Mouse (Mus musculus) CH12.LX (cell line): ENCODE data around the gene Ppy.

Experiments used
- CTCF ChIP-seq, 2 experiments: IDR thresholded peaks in 1 of 2; conservative IDR thresholded peaks in 1 of 2; 2 replicates each; pipeline ENCODE4 v1.5.1; 2011 to 2012; ENCODE audit warnings: low read depth in 2 of 2, low read length in 2 of 2, improper control_type of control experiment in 1 of 2, inconsistent platforms in 1 of 2, mild to moderate bottlenecking in 1 of 2, moderate library complexity in 1 of 2
- EP300 ChIP-seq: IDR thresholded peaks from 2 replicates; pipeline ENCODE4 v1.6.1; 2011; ENCODE audit warnings: low read length, improper control_type of control experiment
- MEF2A ChIP-seq: IDR thresholded peaks from 2 replicates; pipeline ENCODE4 v1.6.1; 2014; ENCODE audit warnings: low read depth, mild to moderate bottlenecking, inconsistent platforms, low read length, improper control_type of control experiment, borderline replicate concordance
- POLR2A ChIP-seq: IDR thresholded peaks from 2 replicates; pipeline ENCODE4 v1.6.1; 2011; ENCODE audit warnings: low read depth, mild to moderate bottlenecking, improper control_type of control experiment, low read length
- TBP ChIP-seq: conservative IDR thresholded peaks from 2 replicates; pipeline ENCODE4 v1.6.1; 2011; ENCODE audit warnings: low read depth, low read length, improper control_type of control experiment
- TCF12 ChIP-seq: IDR thresholded peaks from 2 replicates; pipeline ENCODE4 v1.6.1; 2014; ENCODE audit warnings: low read depth, mild to moderate bottlenecking, inconsistent platforms, low read length, improper control_type of control experiment
- USF1 ChIP-seq: IDR thresholded peaks from 2 replicates; pipeline ENCODE4 v1.6.1; 2014; ENCODE audit warnings: low read depth, mild to moderate bottlenecking, inconsistent platforms, low read length, improper control_type of control experiment
- USF2 ChIP-seq: conservative IDR thresholded peaks from 2 replicates; pipeline ENCODE4 v1.6.1; 2011; ENCODE audit warnings: low read depth, low read length, improper control_type of control experiment
- ZMIZ1 ChIP-seq: IDR thresholded peaks from 2 replicates; pipeline ENCODE4 v1.6.1; 2012; ENCODE audit warnings: low read depth, mild to moderate bottlenecking, inconsistent platforms, low read length, improper control_type of control experiment

DNA sequence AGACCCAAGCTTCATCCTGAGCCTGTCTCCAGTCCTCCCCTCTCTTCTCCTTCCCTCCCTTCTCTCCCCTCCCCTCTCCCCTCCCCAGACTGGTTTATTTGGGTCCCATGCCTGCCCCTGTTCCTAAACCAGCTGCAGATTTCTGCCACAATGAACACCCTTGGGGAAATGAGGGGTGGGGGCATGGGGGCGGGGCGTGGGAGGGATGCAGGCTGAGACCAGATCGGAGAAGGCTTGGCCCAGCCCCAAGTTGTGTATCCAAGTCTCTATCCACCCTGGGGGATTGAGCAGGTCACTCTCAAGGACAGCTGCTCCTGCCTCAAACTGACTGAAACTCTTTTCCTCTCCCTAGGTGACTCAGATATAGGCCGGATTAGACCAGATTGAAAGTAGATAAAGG, 33.4 kb upstream of the Ppy start:
- TF ChIP-seq POLR2A (no peak), TBP (no peak), EP300 (no peak), CTCF (conservative IDR thresholded peaks at IDR 0.05 in 1 of 2, IDR thresholded peaks at IDR 0.05 in 1 of 2; ENCODE audit: low read depth in 2 of 2, low read length in 2 of 2) (no peak), USF1 (no peak), USF2 (no peak), TCF12 (no peak), ZMIZ1 (no peak), MEF2A (no peak)
